ENCODE assay signal across 19 mouse cellular contexts in the genomic region with DNA sequence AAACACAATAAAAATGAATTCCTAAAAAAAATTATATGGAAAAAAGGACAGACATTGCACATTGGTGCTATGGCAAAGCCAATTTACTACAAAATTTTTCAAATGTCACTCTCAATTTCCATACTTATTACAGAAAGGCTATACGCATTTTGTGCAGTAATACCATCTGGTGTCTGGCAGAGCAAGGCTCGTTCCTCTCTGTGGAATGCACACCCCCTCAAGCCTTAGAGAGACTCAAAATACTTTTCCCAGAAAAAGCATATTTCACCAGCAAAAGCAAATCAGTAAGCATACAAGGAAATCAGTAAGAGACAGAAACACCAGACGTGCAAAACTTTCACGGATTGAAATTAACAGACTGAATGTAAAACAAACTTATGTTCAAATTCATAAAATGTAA.
A peak's percentile ranks its signal among the peaks of the same experiment; 100 is the strongest.
DNase-seq lines count a peak whose midpoint lies in the region; ATAC-seq lines count a peak whose summit lies in the region.
"Had no signal": no experiment of that assay in that cellular context is flagged by ENCODE, and none has a peak within 500 bp of the region (broad histone marks: within the 10 kb centered on the region; RNA-seq: fewer than 3 reads in every experiment).

No protein-coding gene starts in this region.

- no peak overlapping the region for H3K4me2 ChIP-seq in forebrain, embryonic 15.5 days (replicated peaks)
- no peak overlapping the region for H3K4me2 ChIP-seq in forebrain, embryonic 11.5 days (ENCODE audit: low read depth, low read length, severe bottlenecking)
- H3K4me2 ChIP-seq: hindbrain, embryonic 14.5 days; kidney, embryonic 15.5 days; limb, embryonic 13.5 days; liver, embryonic 15.5 days; midbrain, embryonic 15.5 days had no signal

- H3K9me3 ChIP-seq in forebrain, embryonic 15.5 days: no peaks in the 10 kb centered on the region
- no peaks in the 10 kb centered on the region for H3K9me3 ChIP-seq in forebrain, embryonic 11.5 days (ENCODE audit: control insufficient read depth, low read length)
- H3K9me3 ChIP-seq: kidney, embryonic 15.5 days; limb, embryonic 13.5 days; liver, embryonic 15.5 days; midbrain, embryonic 15.5 days had no signal

- no peak overlapping the region for H3K27ac ChIP-seq in forebrain, embryonic 15.5 days (replicated peaks)
- H3K27ac ChIP-seq in forebrain, embryonic 11.5 days (ENCODE audit: low read depth, low read length): no peak overlapping the region
- H3K27ac ChIP-seq: hindbrain, embryonic 14.5 days; kidney, embryonic 15.5 days; limb, embryonic 13.5 days; liver, embryonic 15.5 days; midbrain, embryonic 15.5 days had no signal

- no peaks in the 10 kb centered on the region for H3K27me3 ChIP-seq in forebrain, embryonic 15.5 days
- no peaks in the 10 kb centered on the region for H3K27me3 ChIP-seq in forebrain, embryonic 11.5 days (ENCODE audit: control insufficient read depth, insufficient read depth, low read length)
- H3K27me3 ChIP-seq: CH12.LX; kidney, embryonic 15.5 days; limb, embryonic 13.5 days; liver, embryonic 15.5 days; midbrain, embryonic 15.5 days had no signal

- DNase-seq in forebrain, embryonic 11.5 days (ENCODE audit: low spot score): no peak
- peak; percentile 18 for DNase-seq in right cerebral cortex, adult 18-20 months
- no peak for DNase-seq in right cerebral cortex, postnatal 4 days
- DNase-seq in left cerebral cortex, adult 18-20 months (ENCODE audit: low spot score in 2 of 2): peak; percentile 2 to 13
- DNase-seq in adrenal gland, postnatal 4 days (ENCODE audit: low spot score in 2 of 2): no peak
- DNase-seq in natural killer cell, adult 2 months (ENCODE audit: low spot score in 2 of 2): no peak
- DNase-seq: adrenal gland, adult 2 months; cerebellum, adult 18-20 months; gastrocnemius, postnatal 14 days; lung, postnatal 10 days; thymus, postnatal 36 days had no signal

- ATAC-seq in forebrain, embryonic 15.5 days (replicated peaks): 0 out of 2 replicates have a peak, but pooled peaks have one; percentile 53
- no peak for ATAC-seq in forebrain, embryonic 11.5 days (replicated peaks; ENCODE audit: low FRiP score)
- ATAC-seq: intestine, embryonic 16.5 days; midbrain, embryonic 15.5 days had no signal

- H3K4me3 ChIP-seq in forebrain, embryonic 15.5 days: no peak overlapping the region
- no peak overlapping the region for H3K4me3 ChIP-seq in forebrain, embryonic 11.5 days (ENCODE audit: low read depth, low read length)
- H3K4me3 ChIP-seq: kidney, embryonic 15.5 days; limb, embryonic 13.5 days; liver, embryonic 15.5 days; midbrain, embryonic 15.5 days had no signal

- no peaks in the 10 kb centered on the region for H3K36me3 ChIP-seq in forebrain, embryonic 15.5 days
- no peaks in the 10 kb centered on the region for H3K36me3 ChIP-seq in forebrain, embryonic 11.5 days (ENCODE audit: control insufficient read depth, insufficient read depth, low read length)
- H3K36me3 ChIP-seq: kidney, embryonic 15.5 days; limb, embryonic 13.5 days; liver, embryonic 15.5 days; midbrain, embryonic 15.5 days had no signal

- H3K4me1 ChIP-seq in forebrain, embryonic 15.5 days: no peaks in the 10 kb centered on the region
- H3K4me1 ChIP-seq in forebrain, embryonic 11.5 days (replicated peaks; ENCODE audit: control insufficient read depth, insufficient read depth, low read length): no peaks in the 10 kb centered on the region
- H3K4me1 ChIP-seq: kidney, embryonic 15.5 days; limb, embryonic 13.5 days; liver, embryonic 15.5 days; midbrain, embryonic 15.5 days had no signal

- H3K9ac ChIP-seq in forebrain, embryonic 15.5 days (replicated peaks): no peak overlapping the region
- no peak overlapping the region for H3K9ac ChIP-seq in forebrain, embryonic 11.5 days (ENCODE audit: low read length)
- H3K9ac ChIP-seq: hindbrain, embryonic 14.5 days; kidney, embryonic 15.5 days; limb, embryonic 13.5 days; liver, embryonic 15.5 days; midbrain, embryonic 15.5 days had no signal

- WGBS in forebrain, embryonic 15.5 days: 75% methylated on average over 4 of the region's 4 CpGs
- 89% methylated on average over 4 of the region's 4 CpGs for WGBS in forebrain, embryonic 11.5 days

Comparison
In these comparisons a context has a peak if more than half of its experiments do, and no peak if none do; other contexts are left out.
1. DNase-seq: peak in right cerebral cortex, adult 18-20 months (single experiment) and left cerebral cortex, adult 18-20 months (2 of 2); none in forebrain, embryonic 11.5 days (single experiment), right cerebral cortex, postnatal 4 days (single experiment), adrenal gland, postnatal 4 days (0 of 2) and natural killer cell, adult 2 months (0 of 2).